Mouse (Mus musculus) bone marrow, adult 2 months (tissue): ENCODE measurements at regions not wholly inside any gene's neighbourhood (a gene's known extent, or its start where the extent isn't known, plus 50 kb on each side); places are given as distances from the start of the nearest gene placed in this dataset.

ENCODE experiments used
- H3K27ac ChIP-seq: fragments of 200-500 bp; 2 replicates; pipeline ENCODE4 v1.5.1; 2012; ENCODE audit warnings: low read depth, mild to moderate bottlenecking, control low read depth, inconsistent platforms, low read length; ENCODE audit not compliant: control insufficient read depth, poor library complexity, insufficient read depth
- H3K4me1 ChIP-seq: fragments of 200-500 bp; 2 replicates; pipeline ENCODE4 v1.6.1; 2011; ENCODE audit warnings: low read length; ENCODE audit not compliant: control insufficient read depth, insufficient read depth
- H3K4me3 ChIP-seq: fragments of 200-500 bp; replicated peaks from 2 replicates; pipeline ENCODE3; 2011; ENCODE audit warnings: mild to moderate bottlenecking, low read depth, low read length, control low read depth; ENCODE audit not compliant: control insufficient read depth
- CTCF ChIP-seq: fragments of 200-500 bp; IDR thresholded peaks from 2 replicates; pipeline ENCODE4 v1.5.1; 2011; ENCODE audit warnings: low read length, control low read depth; ENCODE audit not compliant: control insufficient read depth, insufficient read depth
- POLR2A ChIP-seq: fragments of 200-500 bp; IDR thresholded peaks from 2 replicates; pipeline ENCODE4 v1.6.1; 2011; ENCODE audit warnings: low read depth, mild to moderate bottlenecking, control low read depth, low read length, borderline replicate concordance; ENCODE audit not compliant: control insufficient read depth
- WGBS: fragments of 180-500 bp; shearing (Covaris S2); methylation state at CpG from one replicate; pipeline ENCODE4 v1.1.7; 2018; 5-methylcytosine and 5-hydroxymethylcytosine counted together

GRCm38 (mm10) chr10:98517609-98518008, 396.6 kb upstream of the Atp2b1 start:
- Histone ChIP-seq H3K4me3 (no peak overlapping the region), H3K4me1 (no peaks in the 10 kb centered on the region), H3K27ac (no peak overlapping the region)
- 60% methylated on average over 2 of the region's 2 CpGs for WGBS
- no peak for TF ChIP-seq CTCF
- no peak for TF ChIP-seq POLR2A

- no peak overlapping the region for H3K27ac ChIP-seq
- H3K4me1 ChIP-seq, result no peaks in the 10 kb centered on the region
- TF ChIP-seq POLR2A (no peak), CTCF (no peak)
- H3K4me3 ChIP-seq, result no peak overlapping the region
- WGBS, result 75% methylated on average over 4 of the region's 4 CpGs
Observed at GRCm38 (mm10) chr10:98529565-98529964, 384.6 kb upstream of the Atp2b1 start.

- Histone ChIP-seq H3K4me1 (no peaks in the 10 kb centered on the region), H3K4me3 (no peak overlapping the region), H3K27ac (no peak overlapping the region)
- 87% methylated on average over 4 of the region's 4 CpGs for WGBS
- no peak for TF ChIP-seq POLR2A
- no peak for TF ChIP-seq CTCF
Observed at GRCm38 (mm10) chr10:98531425-98531824, 382.8 kb upstream of the Atp2b1 start.

- no peak for TF ChIP-seq CTCF
- no peak for TF ChIP-seq POLR2A
- no peak overlapping the region for H3K4me3 ChIP-seq
- WGBS, result 72% methylated on average over 1 of the region's 1 CpGs
- no peaks in the 10 kb centered on the region for H3K4me1 ChIP-seq
- H3K27ac ChIP-seq, result no peak overlapping the region
Observed at GRCm38 (mm10) chr10:98538706-98539105, 375.5 kb upstream of the Atp2b1 start.

GRCm38 (mm10) chr10:98541062-98541461, 373.1 kb upstream of the Atp2b1 start:
- H3K4me1 ChIP-seq, result no peaks in the 10 kb centered on the region
- H3K27ac ChIP-seq, result no peak overlapping the region
- H3K4me3 ChIP-seq, result no peak overlapping the region
- no peak for TF ChIP-seq POLR2A
- TF ChIP-seq CTCF, result no peak

GRCm38 (mm10) chr10:98542072-98542471, 372.1 kb upstream of the Atp2b1 start:
- H3K27ac ChIP-seq, result no peak overlapping the region
- TF ChIP-seq CTCF, result no peak
- no peak for TF ChIP-seq POLR2A
- WGBS, result 88% methylated on average over 2 of the region's 2 CpGs
- H3K4me1 ChIP-seq, result no peaks in the 10 kb centered on the region
- H3K4me3 ChIP-seq, result no peak overlapping the region

GRCm38 (mm10) chr10:98543253-98543997, 370.8 kb upstream of the Atp2b1 start:
- H3K27ac ChIP-seq, result no peak overlapping the region
- WGBS, result 69% methylated on average over 8 of the region's 8 CpGs
- TF ChIP-seq POLR2A, result no peak
- H3K4me1 ChIP-seq, result no peaks in the 10 kb centered on the region
- no peak overlapping the region for H3K4me3 ChIP-seq

- TF ChIP-seq CTCF (no peak), POLR2A (no peak)
- no peak overlapping the region for H3K4me3 ChIP-seq
- WGBS, result 79% methylated on average over 5 of the region's 5 CpGs
- no peaks in the 10 kb centered on the region for H3K4me1 ChIP-seq
- no peak overlapping the region for H3K27ac ChIP-seq
Observed at GRCm38 (mm10) chr10:98543998-98544349, 370.2 kb upstream of the Atp2b1 start.

GRCm38 (mm10) chr10:98554575-98554974, 359.6 kb upstream of the Atp2b1 start:
- WGBS, result 78% methylated on average over 3 of the region's 3 CpGs
- Histone ChIP-seq H3K4me1 (no peaks in the 10 kb centered on the region), H3K27ac (no peak overlapping the region), H3K4me3 (no peak overlapping the region)
- TF ChIP-seq POLR2A, result no peak
- no peak for TF ChIP-seq CTCF
